Mouse (Mus musculus) limb, embryonic 14.5 days (tissue): ENCODE measurements around the gene Tor1a. TPM values are rescaled to one million over a fixed set of nuclear protein-coding genes. Genes with fewer than 3 reads are reported as not detected.

Source experiments
- ATAC-seq: fragments of 200-750 bp; cut with Nextera tagmentation; 2 replicates; pipeline ENCODE4 v1.8.0; 2017; ENCODE audit warnings: low read depth, moderate number of reproducible peaks, moderate TSS enrichment; ENCODE audit not compliant: low FRiP score
- DNase-seq: peaks from one replicate; pipeline ENCODE4 v3.0.0-alpha.2; 2015; ENCODE audit warnings: low spot score
- H3K27ac ChIP-seq: fragments of 300-500 bp; sonication (generic); replicated peaks from 2 replicates; pipeline ENCODE4 v1.5.1; 2014; ENCODE audit warnings: low read depth, mild to moderate bottlenecking, low read length, moderate library complexity, mixed read lengths
- H3K27me3 ChIP-seq: fragments of 300-500 bp; sonication (generic); 2 replicates; pipeline ENCODE4 v1.6.1; 2014; ENCODE audit warnings: low read length, mixed read lengths; ENCODE audit not compliant: control insufficient read depth, insufficient read depth
- H3K36me3 ChIP-seq: fragments of 300-500 bp; sonication (generic); 2 replicates; pipeline ENCODE4 v1.6.1; 2014; ENCODE audit warnings: mild to moderate bottlenecking, low read length, moderate library complexity, mixed read lengths; ENCODE audit not compliant: control insufficient read depth, insufficient read depth
- H3K4me1 ChIP-seq: fragments of 300-500 bp; sonication (generic); 2 replicates; pipeline ENCODE4 v1.6.1; 2014; ENCODE audit warnings: antibody characterized with exemption, low read length, mixed read lengths; ENCODE audit not compliant: control insufficient read depth, insufficient read depth
- H3K4me2 ChIP-seq: fragments of 300-500 bp; sonication (generic); replicated peaks from 2 replicates; pipeline ENCODE4 v1.6.1; 2014; ENCODE audit warnings: low read depth, mild to moderate bottlenecking, low read length, moderate library complexity; ENCODE audit not compliant: severe bottlenecking
- H3K4me3 ChIP-seq: fragments of 300-500 bp; sonication (generic); replicated peaks from 2 replicates; pipeline ENCODE4 v1.5.1; 2014; ENCODE audit warnings: low read length
- H3K9ac ChIP-seq: fragments of 300-500 bp; sonication (generic); 2 replicates; pipeline ENCODE4 v1.6.1; 2014; ENCODE audit warnings: mild to moderate bottlenecking, low read depth, low read length, moderate library complexity; ENCODE audit not compliant: severe bottlenecking
- H3K9me3 ChIP-seq: fragments of 300-500 bp; sonication (generic); 2 replicates; pipeline ENCODE4 v1.6.1; 2016; ENCODE audit warnings: low read length; ENCODE audit not compliant: control insufficient read depth
- POLR2A ChIP-seq: fragments of 200-500 bp; IDR thresholded peaks from 2 replicates; pipeline ENCODE4 v1.8.0; 2012; ENCODE audit warnings: inconsistent platforms, mild to moderate bottlenecking, moderate library complexity, borderline replicate concordance; ENCODE audit not compliant: insufficient read depth, insufficient read length; ENCODE audit errors: extremely low read depth
- WGBS: fragments of 180-500 bp; shearing (Covaris S2); extraction: QIAGEN DNeasy Blood & Tissue Kit; methylation state at CpG from one replicate; pipeline ENCODE4 v1.1.7; 2014; 5-methylcytosine and 5-hydroxymethylcytosine counted together
- polyA plus RNA-seq, 2 experiments: library from polyadenylated mRNA; depleted of rRNA in 1 of 2; stranded (reverse) in 1 of 2; unstranded in 1 of 2; fragments of >200 nt; fragmentation: Nextera tagmentation in 1 of 2; extraction: Ambion mirVana in 1 of 2; gene quantifications; 2 replicates each; pipeline versions ENCODE4 v1.2.1 to v1.2.3; 2012 to 2014

The Tor1a gene
- polyA plus RNA-seq, 2 experiments, result 66.6 to 70.6 TPM

DNA sequence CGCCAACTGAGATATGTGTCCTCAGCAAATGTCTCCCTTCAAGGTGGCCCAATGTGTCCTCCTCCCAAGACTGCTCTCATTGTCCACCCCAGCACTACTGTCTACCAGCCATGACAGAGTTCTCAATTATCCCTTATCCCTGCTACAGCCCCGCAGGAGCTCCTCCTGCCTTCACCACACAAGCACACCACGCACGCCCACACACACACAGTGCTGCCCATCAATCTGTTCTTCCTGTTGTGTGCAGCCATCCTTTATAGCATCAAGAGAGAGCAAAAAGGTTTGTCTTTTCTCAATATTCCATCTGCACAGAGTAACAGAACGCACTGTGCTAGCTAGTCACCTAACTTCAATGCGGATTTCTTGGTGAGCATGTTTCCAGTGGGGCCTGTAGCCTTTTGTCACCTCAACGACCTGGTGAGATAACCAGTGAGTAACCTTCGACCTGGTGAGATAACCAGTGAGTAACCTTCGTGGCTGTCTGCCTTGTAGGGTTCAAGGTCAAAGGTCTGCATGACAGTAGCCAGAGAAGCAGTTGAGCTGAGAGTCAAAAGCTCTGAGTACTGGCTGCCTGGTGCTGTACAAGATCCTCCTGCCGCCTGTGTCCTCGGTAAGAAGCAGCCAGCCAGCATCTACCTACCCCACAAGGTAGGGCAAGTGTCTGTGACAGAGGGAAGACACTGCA lies 5.0 kb downstream of the Tor1a start:
- ATAC-seq (no peak), DNase-seq (no peak)
- TF ChIP-seq POLR2A, result no peak
- H3K4me1 ChIP-seq, result peaks cover 10% of the 10 kb centered on the region
- H3K27ac ChIP-seq, result no peak overlapping the region
- H3K4me2 ChIP-seq, result no peak overlapping the region
- no peak overlapping the region for H3K9ac ChIP-seq
- 84% methylated on average over 11 of the region's 11 CpGs for WGBS
- H3K9me3 ChIP-seq, result no peaks in the 10 kb centered on the region
- no peak overlapping the region for H3K4me3 ChIP-seq
- H3K36me3 ChIP-seq, result peaks cover 78% of the 10 kb centered on the region
- H3K27me3 ChIP-seq, result no peaks in the 10 kb centered on the region

DNA sequence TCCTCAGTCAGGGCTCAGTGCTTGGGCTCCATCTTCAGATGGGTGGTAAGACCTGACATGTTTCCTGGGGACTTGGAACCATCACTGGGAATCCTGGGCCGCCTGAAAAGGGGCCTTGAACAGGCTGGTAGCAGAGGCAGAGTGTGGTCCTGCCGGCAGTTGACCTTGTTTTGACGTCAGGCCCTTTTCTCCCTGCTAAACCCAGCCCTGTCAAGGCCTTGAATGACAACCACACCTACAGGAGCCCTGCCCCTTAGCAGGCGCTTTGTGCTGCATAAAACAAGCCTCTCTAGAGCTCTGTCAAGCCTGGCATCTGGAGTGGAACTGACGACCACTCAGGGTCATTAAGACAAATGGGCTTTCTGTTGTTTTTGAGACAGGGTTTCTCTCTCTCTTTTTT lies 7.9 kb downstream of the Tor1a start:
- Histone ChIP-seq H3K4me2 (no peak overlapping the region), H3K4me1 (no peaks in the 10 kb centered on the region; the same call in 1 of the 2 replicates), H3K36me3 (peaks cover 95% of the 10 kb centered on the region), H3K4me3 (no peak overlapping the region), H3K9me3 (no peaks in the 10 kb centered on the region), H3K27ac (no peak overlapping the region), H3K9ac (no peak overlapping the region), H3K27me3 (no peaks in the 10 kb centered on the region)
- DNase-seq (no peak), ATAC-seq (no peak)
- 55% methylated on average over 5 of the region's 5 CpGs for WGBS
- no peak for TF ChIP-seq POLR2A

DNA sequence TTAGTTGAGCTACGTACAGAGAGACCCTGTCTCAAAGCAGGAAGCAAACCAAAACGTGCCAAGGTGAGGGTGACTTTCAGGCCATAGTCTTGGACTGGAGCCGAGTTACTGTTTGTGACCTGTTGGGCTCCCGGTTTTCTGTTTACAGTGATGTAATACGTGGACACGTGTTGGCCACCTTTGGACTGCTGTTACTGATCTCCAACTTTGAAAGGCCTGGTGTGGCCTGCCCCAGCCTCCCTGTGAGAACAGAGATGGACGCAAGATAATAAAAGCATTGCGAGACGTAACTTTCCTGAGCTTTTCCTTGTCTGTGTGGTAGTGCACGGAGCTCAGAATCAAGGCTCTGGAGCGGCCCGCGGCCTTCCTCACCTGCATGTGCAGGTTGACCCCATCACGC lies 9.0 kb downstream of the Tor1a start:
- no peak for TF ChIP-seq POLR2A
- peaks cover 9% of the 10 kb centered on the region; the same call in 1 of the 2 replicates for H3K4me1 ChIP-seq
- no peak overlapping the region for H3K27ac ChIP-seq
- H3K36me3 ChIP-seq, result peaks cover 84% of the 10 kb centered on the region
- H3K9me3 ChIP-seq, result no peaks in the 10 kb centered on the region
- H3K4me2 ChIP-seq, result no peak overlapping the region
- H3K9ac ChIP-seq, result no peak overlapping the region
- H3K27me3 ChIP-seq, result no peaks in the 10 kb centered on the region
- H3K4me3 ChIP-seq, result no peak overlapping the region
- DNase-seq (no peak), ATAC-seq (no peak)
- WGBS, result 92% methylated on average over 14 of the region's 14 CpGs

DNA sequence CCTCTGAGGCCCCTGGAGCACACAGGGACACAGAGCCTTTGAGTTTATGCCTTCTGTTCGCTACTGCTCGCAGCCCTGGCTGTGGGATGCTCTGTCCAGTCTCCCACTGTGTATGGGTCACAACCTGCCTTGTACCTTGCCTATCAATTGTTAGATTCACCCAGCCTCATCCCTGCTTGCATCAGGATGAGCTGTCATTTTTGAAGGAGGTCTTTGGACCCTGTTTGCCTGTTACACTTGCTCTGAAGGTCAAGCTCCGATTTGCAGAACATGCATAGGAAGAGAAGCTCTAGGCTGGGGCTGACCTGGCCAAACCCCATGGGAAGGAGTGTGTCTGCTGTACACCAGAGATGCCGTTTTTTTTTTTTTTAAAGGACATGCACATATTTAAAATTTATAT lies 10.2 kb downstream of the Tor1a start:
- Histone ChIP-seq H3K36me3 (peaks cover 72% of the 10 kb centered on the region), H3K4me3 (no peak overlapping the region), H3K27ac (no peak overlapping the region), H3K4me2 (no peak overlapping the region), H3K27me3 (no peaks in the 10 kb centered on the region), H3K9me3 (no peaks in the 10 kb centered on the region), H3K4me1 (peaks cover 13% of the 10 kb centered on the region; the same call in 1 of the 2 replicates), H3K9ac (no peak overlapping the region)
- WGBS, result 88% methylated on average over 4 of the region's 4 CpGs
- no peak for TF ChIP-seq POLR2A
- DNase-seq (no peak), ATAC-seq (no peak)

DNA sequence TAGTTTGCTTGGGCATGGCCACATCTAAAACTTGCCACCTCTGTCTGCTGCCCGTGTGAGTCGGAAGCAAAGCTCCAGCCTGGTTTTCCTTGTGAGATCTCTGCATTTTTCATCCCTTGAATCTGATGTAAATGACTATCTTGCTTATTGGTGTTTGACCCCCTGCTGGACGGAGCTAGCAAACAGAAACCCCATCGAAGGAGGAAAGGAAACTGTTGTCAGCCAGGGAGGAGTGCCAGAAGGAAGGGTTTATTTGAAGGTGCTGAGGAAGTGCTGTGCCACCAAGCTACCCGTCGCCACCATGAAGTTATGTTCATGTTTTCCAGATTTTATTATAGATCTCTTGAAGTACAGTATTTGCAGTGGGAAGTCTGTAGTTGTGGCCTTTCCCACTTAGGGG lies 12.9 kb downstream of the Tor1a start:
- Histone ChIP-seq H3K27ac (no peak overlapping the region), H3K9ac (peak overlapping the region; percentile 84; the same call in 1 of the 2 replicates), H3K27me3 (no peaks in the 10 kb centered on the region), H3K36me3 (peaks cover 47% of the 10 kb centered on the region), H3K4me2 (0 out of 2 replicates have a peak overlapping the region, but pooled peaks have one; percentile 63), H3K9me3 (no peaks in the 10 kb centered on the region), H3K4me3 (peak overlapping the region; percentile 86; the same call in 1 of the 2 replicates), H3K4me1 (peaks cover 16% of the 10 kb centered on the region; the same call in 1 of the 2 replicates)
- DNase-seq, result no peak
- 76% methylated on average over 6 of the region's 6 CpGs for WGBS
- no peak for ATAC-seq
- no peak for TF ChIP-seq POLR2A
